Mouse (Mus musculus): ENCODE data around the gene Ttl. TPM values are rescaled to one million over a fixed set of nuclear protein-coding genes. Genes with fewer than 3 reads are reported as not detected.

Gene Ttl
- 15.1 and 17.9 TPM in 2 replicates for polyA plus RNA-seq (2015; fragmentation: Nextera tagmentation; extraction: Ambion mirVana)

DNA sequence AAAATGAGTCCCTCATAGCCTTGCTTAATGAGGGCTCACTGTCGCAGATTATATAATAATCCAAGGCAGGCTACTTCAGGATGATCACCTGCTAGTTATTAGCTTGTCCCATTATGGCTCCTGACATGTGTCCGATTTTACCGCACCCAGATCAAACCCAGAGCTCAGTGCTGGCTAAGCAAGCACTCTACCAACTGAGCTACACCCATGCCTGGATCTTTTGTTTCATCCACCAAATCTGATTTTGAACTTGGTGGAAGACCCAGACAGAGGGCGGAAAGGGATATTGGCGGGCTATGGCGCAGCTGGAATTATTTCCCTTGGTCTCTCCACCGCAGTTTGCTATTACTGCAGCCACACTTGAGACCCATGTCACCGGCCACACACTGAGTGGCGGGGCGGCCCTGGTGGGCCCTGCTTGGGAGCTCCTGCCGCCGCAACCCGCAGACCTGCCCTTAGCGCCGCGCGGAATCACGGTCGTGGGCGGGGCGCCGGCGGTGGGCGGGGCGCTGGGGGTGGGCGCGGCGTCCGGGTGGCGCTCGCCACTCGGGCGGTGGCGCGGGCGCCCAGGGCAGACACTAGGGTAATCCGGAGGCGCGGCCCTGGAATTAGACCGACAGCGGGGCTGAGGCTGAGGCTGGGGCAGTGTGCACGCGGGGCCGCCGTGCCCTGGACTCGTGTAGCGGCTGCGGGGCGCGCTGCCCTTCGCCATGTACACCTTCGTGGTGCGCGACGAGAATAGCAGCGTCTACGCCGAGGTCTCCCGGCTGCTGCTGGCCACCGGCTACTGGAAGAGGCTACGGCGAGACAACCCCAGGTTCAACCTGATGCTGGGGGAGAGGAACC lies at the start of gene Ttl:
TSS of gene Ttl (plus strand) at position 506 of the 846 bp plus-strand sequence.
- no peaks in the 10 kb centered on the region for H3K27me3 ChIP-seq
- H3K36me3 ChIP-seq = peaks cover 14% of the 10 kb centered on the region
- peaks cover 19% of the 10 kb centered on the region for H3K4me1 ChIP-seq
- H3K4me2 ChIP-seq = peak within 1 kb of the TSS; percentile 84
- peak; percentile 95 for ATAC-seq (replicated peaks; ENCODE audit: low FRiP score)
- H3K27ac ChIP-seq = peak within 1 kb of the TSS; percentile 79
- H3K9ac ChIP-seq = peak within 1 kb of the TSS; percentile 73
- H3K9me3 ChIP-seq (replicated peaks) = no peaks in the 10 kb centered on the region
- 1% methylated on average over 62 of the region's 62 CpGs for WGBS
- H3K4me3 ChIP-seq (replicated peaks) = peak within 1 kb of the TSS; percentile 79

DNA sequence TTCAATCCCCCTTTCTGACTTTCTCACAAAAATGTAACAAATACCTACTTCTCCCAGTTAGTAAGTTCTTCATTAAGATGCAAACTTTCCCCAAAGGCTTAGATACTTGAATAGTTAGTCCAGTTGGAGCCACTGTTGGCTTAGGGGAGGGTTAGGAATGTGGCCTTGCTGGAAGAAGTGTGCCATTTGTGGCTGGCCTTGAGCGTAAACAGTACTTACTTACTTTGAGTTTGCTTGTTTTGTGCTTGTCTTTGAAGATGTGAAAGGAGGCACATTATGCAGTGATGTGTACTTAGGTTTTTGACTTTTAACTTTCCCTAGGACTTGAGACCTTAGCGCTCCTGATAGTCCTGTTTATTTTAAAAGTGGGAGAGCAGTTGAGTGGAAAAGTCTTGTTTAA lies 45.6 kb upstream of the Ttl start:
- H3K4me1 ChIP-seq = no peaks in the 10 kb centered on the region
- WGBS = 68% methylated on average over 2 of the region's 2 CpGs
- no peaks in the 10 kb centered on the region for H3K9me3 ChIP-seq (replicated peaks)
- peaks cover 8% of the 10 kb centered on the region; the same call in 1 of the 2 replicates for H3K36me3 ChIP-seq
- H3K4me3 ChIP-seq (replicated peaks) = no peak overlapping the region
- H3K9ac ChIP-seq = no peak overlapping the region
- H3K4me2 ChIP-seq = no peak overlapping the region
- ATAC-seq (replicated peaks; ENCODE audit: low FRiP score) = no peak
- H3K27me3 ChIP-seq = no peaks in the 10 kb centered on the region
- no peak overlapping the region for H3K27ac ChIP-seq

DNA sequence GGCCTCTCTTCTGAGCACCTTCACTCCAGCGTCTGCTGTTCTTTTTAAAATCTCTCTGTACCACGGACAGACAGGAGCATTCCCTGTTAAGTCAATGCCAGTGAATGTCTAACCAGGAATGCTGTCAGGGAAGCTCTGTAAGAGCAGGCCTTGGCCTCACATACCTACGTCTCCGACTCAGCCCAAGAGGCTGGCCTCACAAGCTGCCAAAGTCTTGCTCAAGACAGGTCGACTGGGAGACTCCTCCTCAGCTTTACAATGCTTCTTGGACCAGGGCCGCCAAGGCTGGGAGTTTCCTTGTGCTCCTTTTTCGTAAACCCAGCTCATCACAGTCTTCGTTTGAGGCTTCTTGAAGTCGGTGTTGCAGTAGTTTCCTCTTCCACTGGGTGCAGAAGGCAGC lies 40.9 kb upstream of the Ttl start:
- H3K9ac ChIP-seq = no peak overlapping the region
- 78% methylated on average over 9 of the region's 9 CpGs for WGBS
- H3K27ac ChIP-seq = no peak overlapping the region
- no peaks in the 10 kb centered on the region for H3K4me1 ChIP-seq
- no peaks in the 10 kb centered on the region for H3K9me3 ChIP-seq (replicated peaks)
- no peak overlapping the region for H3K4me2 ChIP-seq
- ATAC-seq (replicated peaks; ENCODE audit: low FRiP score) = no peak
- no peaks in the 10 kb centered on the region for H3K27me3 ChIP-seq
- H3K36me3 ChIP-seq = no peaks in the 10 kb centered on the region
- H3K4me3 ChIP-seq (replicated peaks) = no peak overlapping the region

DNA sequence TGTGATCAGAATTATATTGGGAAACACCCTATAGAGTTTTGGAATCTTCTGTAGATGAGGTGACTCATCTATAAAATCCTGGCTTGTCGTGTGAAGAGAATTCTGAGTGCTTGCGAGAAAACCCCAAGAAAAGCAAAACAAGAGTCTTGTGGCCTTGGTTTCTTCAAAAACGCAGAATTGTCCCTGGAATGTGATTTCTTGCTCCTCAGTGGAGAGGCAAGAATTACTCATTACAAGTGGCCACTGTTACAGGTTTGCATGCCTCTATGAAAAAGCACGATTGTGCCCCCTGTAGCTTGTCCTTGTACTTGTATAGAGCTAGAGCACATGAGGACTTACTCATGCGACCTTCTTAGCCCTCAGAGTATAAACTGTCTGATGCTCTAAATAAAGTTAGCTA lies 30.4 kb upstream of the Ttl start:
- no peak overlapping the region for H3K9ac ChIP-seq
- H3K4me3 ChIP-seq (replicated peaks) = no peak overlapping the region
- peaks cover 44% of the 10 kb centered on the region for H3K27me3 ChIP-seq
- H3K4me2 ChIP-seq = no peak overlapping the region
- H3K9me3 ChIP-seq (replicated peaks) = no peaks in the 10 kb centered on the region
- WGBS = 81% methylated on average over 5 of the region's 5 CpGs
- H3K4me1 ChIP-seq = peaks cover 16% of the 10 kb centered on the region
- H3K36me3 ChIP-seq = no peaks in the 10 kb centered on the region
- ATAC-seq (replicated peaks; ENCODE audit: low FRiP score) = no peak
- no peak overlapping the region for H3K27ac ChIP-seq

DNA sequence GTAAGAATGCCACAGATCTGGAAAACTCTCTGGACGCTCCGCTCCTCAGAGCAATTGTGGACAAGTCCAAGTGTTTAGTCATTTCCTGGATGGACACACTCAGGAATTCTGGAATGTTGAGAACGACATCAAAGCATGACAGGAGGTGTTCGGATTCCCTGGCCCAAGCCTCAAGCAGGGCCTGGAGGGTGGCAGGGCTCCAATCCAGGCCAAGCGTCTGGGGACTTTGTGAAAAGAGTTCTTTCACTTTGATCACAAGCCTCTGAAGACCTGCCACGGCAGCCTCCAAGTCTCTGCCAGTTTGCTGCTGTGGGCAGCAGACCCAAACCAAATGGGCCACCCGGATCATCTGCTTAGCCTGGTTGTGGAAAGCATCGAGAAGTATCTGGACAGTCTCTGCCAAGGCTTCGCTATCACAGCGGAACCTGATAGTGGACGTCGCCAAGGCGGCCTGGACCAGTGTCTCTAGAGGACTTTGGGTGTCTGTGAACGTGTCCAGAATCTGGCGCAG lies 27.3 kb upstream of the Ttl start:
- Histone ChIP-seq H3K9ac (peak overlapping the region; percentile 25), H3K4me3 (replicated peaks) (peak overlapping the region; percentile 50), H3K4me2 (peak overlapping the region; percentile 96), H3K9me3 (replicated peaks) (no peaks in the 10 kb centered on the region), H3K27ac (no peak overlapping the region), H3K36me3 (no peaks in the 10 kb centered on the region), H3K4me1 (peaks cover 16% of the 10 kb centered on the region), H3K27me3 (peaks cover 52% of the 10 kb centered on the region)
- ATAC-seq (replicated peaks; ENCODE audit: low FRiP score) = no peak
- WGBS = 23% methylated on average over 15 of the region's 15 CpGs

DNA sequence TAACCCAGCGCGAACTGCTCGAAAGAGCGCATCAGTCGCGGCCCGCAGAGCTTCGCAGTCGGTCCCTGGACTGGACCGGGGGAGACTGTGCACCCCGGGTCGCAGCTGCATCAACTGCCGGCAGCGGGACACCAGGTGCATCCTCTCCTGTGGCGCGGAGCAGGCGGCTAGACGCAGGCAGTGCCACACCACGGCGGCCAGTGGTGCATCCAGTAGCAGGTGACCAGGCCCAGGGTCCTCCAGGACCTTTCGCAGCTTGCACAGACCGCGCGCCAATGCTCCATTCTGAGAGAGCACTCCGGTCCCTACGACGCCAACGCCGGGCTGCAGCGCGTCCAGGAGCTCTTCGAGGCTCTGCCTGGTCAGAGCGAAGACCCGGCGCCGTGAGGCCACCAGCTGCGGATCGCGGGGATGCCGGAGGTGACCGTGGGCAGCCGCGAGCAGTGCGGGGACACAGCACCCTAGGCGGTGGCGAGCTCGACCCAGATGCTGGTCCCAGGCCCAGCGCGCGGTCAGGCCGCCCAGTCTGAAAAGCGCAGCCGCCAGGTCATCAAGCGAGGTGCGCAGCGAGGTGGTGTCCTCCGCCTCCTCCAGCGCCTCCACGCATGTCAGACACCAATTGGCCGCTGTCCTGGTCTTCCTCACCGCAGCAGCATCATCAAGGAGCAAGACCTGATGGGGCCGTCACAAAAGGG lies 26.7 kb upstream of the Ttl start:
- H3K9ac ChIP-seq = peak overlapping the region; percentile 25
- peak overlapping the region; percentile 96 for H3K4me2 ChIP-seq
- ATAC-seq (replicated peaks; ENCODE audit: low FRiP score) = peak; percentile 74
- WGBS = 1% methylated on average over 62 of the region's 62 CpGs
- H3K36me3 ChIP-seq = no peaks in the 10 kb centered on the region
- no peaks in the 10 kb centered on the region for H3K9me3 ChIP-seq (replicated peaks)
- H3K4me3 ChIP-seq (replicated peaks) = peak overlapping the region; percentile 50
- peaks cover 16% of the 10 kb centered on the region for H3K4me1 ChIP-seq
- H3K27me3 ChIP-seq = peaks cover 52% of the 10 kb centered on the region
- H3K27ac ChIP-seq = no peak overlapping the region

DNA sequence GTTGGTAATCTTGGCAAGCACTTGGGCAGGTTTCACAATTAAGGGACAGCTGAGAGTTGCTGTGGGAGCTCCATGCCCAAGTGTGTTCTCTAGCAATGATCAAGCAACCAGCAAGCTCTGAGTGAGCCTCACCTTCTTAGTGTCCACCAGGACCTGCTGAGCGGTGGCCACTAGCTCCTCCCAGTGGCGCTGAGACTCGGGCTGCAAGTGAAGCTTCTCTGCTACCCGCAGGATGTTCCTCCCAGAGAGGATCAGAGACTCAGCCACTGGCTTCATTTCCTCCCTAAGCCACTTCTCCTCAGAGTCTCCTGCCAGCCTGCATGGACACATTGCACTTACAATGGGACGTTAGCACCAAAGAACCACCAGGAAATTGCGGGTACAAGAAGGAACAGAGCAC lies 25.2 kb upstream of the Ttl start:
- no peak overlapping the region for H3K4me2 ChIP-seq
- no peak overlapping the region for H3K9ac ChIP-seq
- WGBS = 31% methylated on average over 6 of the region's 6 CpGs
- no peaks in the 10 kb centered on the region for H3K36me3 ChIP-seq
- H3K4me3 ChIP-seq (replicated peaks) = no peak overlapping the region
- no peak overlapping the region for H3K27ac ChIP-seq
- peaks cover 56% of the 10 kb centered on the region for H3K27me3 ChIP-seq
- H3K4me1 ChIP-seq = peaks cover 16% of the 10 kb centered on the region
- no peaks in the 10 kb centered on the region for H3K9me3 ChIP-seq (replicated peaks)
- ATAC-seq (replicated peaks; ENCODE audit: low FRiP score) = no peak

DNA sequence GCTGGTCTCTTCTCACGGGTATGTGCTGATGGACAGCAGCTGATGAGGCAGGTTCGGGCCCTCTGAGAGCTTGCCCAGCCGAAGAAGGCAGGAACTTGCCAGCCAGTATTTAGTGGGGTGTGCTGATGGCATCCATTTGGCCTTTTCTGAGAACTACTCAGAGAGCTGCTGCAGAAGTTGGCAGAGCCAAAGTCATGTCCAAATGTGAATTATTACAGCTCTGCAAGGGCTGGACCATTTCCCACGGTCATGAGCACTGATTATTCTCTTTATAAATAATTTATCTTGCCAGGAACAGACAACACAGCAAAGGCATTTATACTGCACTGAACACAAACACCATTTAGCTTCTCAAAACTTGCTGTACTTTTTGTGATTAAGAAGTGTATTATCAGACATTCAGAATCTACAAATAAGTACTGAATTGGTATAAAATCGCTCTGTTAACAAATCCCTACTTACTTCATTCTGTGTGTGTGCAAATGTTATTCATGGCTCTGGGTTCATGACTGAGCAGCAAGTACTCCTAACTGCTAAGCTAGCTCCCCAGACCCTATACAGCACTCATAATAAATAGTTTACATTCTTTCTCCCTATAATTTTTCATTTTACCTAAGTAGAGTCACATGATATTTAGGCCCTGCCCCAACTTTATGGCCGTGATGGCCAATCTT lies 19.4 kb upstream of the Ttl start:
- Histone ChIP-seq H3K4me2 (no peak overlapping the region), H3K4me1 (peaks cover 12% of the 10 kb centered on the region), H3K9ac (no peak overlapping the region), H3K36me3 (no peaks in the 10 kb centered on the region), H3K27ac (no peak overlapping the region), H3K9me3 (replicated peaks) (no peaks in the 10 kb centered on the region), H3K4me3 (replicated peaks) (no peak overlapping the region), H3K27me3 (0 out of 2 replicates have a peak, but pooled peaks cover 4% of the 10 kb centered on the region)
- WGBS = 38% methylated on average over 6 of the region's 6 CpGs
- ATAC-seq (replicated peaks; ENCODE audit: low FRiP score) = peak; percentile 15

DNA sequence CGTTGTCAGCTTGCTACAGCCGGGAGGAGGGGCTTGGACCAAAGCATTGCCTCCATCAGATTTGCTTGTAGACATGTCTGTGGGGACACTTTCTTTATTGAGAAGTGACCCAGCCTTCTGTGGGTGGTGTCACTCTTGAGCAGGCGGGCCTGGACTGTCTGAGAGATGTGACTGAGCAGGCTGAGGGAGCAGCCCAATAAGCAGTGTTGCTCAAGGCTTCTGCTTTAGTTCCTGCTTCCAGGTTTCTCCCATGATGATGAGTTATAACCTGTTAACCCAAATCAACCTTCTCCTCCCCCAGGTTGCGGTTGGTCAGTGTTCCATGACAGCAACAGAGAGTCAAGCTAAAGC lies 18.9 kb upstream of the Ttl start:
- no peaks in the 10 kb centered on the region for H3K36me3 ChIP-seq

DNA sequence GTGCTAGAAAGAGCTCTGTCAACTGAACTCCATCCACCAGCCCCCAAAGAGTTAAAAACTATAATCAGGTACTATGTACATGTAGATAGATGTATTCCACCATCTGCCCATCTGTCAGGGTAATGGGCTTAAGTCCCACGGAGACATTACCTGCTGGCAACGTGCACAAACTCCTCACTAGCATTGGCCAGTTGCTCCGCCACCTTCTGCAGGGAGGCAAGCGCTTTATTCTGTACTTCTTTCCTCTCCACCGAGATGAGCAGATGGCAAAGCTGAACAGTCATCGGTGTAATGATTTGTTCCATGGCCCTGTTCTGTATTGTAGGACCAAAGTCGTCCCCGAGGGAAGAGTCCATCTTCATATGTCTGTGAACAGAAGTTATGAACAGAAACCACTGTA lies 17.9 kb upstream of the Ttl start, which contains the start of gene Vinac1:
TSS of gene Vinac1 (minus strand) at position 362 of the 400 bp plus-strand sequence.
- Histone ChIP-seq H3K9me3 (replicated peaks) (no peaks in the 10 kb centered on the region), H3K27me3 (0 out of 2 replicates have a peak, but pooled peaks cover 4% of the 10 kb centered on the region), H3K4me2 (no peak within 1 kb of the TSS), H3K9ac (no peak within 1 kb of the TSS), H3K36me3 (no peaks in the 10 kb centered on the region), H3K4me3 (replicated peaks) (no peak within 1 kb of the TSS), H3K27ac (peak within 1 kb of the TSS; percentile 34; the same call in 1 of the 2 replicates), H3K4me1 (peaks cover 12% of the 10 kb centered on the region)
- no peak for ATAC-seq (replicated peaks; ENCODE audit: low FRiP score)
- 85% methylated on average over 8 of the region's 8 CpGs for WGBS

More for the DNA sequence above, 18.9 kb upstream of the Ttl start:
- Histone ChIP-seq H3K4me2 (no peak overlapping the region), H3K4me1 (peaks cover 12% of the 10 kb centered on the region), H3K9ac (no peak overlapping the region), H3K27me3 (0 out of 2 replicates have a peak, but pooled peaks cover 4% of the 10 kb centered on the region), H3K4me3 (replicated peaks) (no peak overlapping the region), H3K27ac (peak overlapping the region; percentile 34; the same call in 1 of the 2 replicates), H3K9me3 (replicated peaks) (no peaks in the 10 kb centered on the region)
- WGBS = 44% methylated on average over 4 of the region's 4 CpGs
- peak; percentile 83 for ATAC-seq (replicated peaks; ENCODE audit: low FRiP score)

DNA sequence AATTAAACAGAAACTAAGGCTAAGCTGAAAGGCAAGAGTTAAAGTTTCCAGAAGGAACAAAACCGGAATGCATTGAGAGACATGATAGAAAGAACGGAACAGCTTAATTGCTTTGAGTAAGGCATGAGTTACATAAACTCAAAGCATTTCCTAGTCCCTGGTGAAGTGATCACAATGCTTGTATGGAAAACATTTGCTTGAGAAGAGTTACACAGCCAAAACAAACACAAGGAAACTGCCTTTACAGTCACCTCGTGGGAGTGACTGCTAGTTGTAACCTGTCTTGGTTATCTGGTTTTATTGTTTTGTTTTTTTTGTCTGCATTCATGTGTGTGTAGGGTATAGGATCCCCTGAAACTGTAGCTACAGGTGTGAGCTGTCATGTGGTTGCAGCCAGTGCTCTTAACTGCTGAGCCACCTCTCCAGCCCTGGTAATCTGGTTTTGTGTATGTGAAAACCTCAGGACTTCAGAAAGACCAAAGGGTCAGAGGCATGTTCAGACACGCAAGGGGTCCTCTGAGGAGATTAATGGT lies 13.2 kb upstream of the Ttl start:
- Histone ChIP-seq H3K4me3 (replicated peaks) (no peak overlapping the region), H3K4me2 (no peak overlapping the region), H3K27ac (no peak overlapping the region), H3K4me1 (no peaks in the 10 kb centered on the region), H3K36me3 (no peaks in the 10 kb centered on the region), H3K27me3 (no peaks in the 10 kb centered on the region), H3K9me3 (replicated peaks) (peaks cover 7% of the 10 kb centered on the region; the same call in 1 of the 2 replicates), H3K9ac (no peak overlapping the region)
- WGBS = 26% methylated on average over 4 of the region's 4 CpGs
- peak; percentile 40 for ATAC-seq (replicated peaks; ENCODE audit: low FRiP score)
